Mouse (Mus musculus): ENCODE measurements at regions not wholly inside any gene's neighbourhood (a gene's known extent, or its start where the extent isn't known, plus 50 kb on each side); places are given as distances from the start of the nearest gene placed in this dataset.

- H3K4me3 ChIP-seq (ENCODE audit: insufficient read depth, poor library complexity, severe bottlenecking): no peak overlapping the region
- no peaks in the 10 kb centered on the region for H3K27me3 ChIP-seq (ENCODE audit: control insufficient read depth, insufficient read depth, insufficient read length)
- H3K79me2 ChIP-seq (ENCODE audit: control insufficient read depth, insufficient read depth): no peaks in the 10 kb centered on the region
- no peak for TF ChIP-seq CEBPB (IDR thresholded peaks at IDR 0.05; ENCODE audit: low read depth)
- TF ChIP-seq FOSL1 (IDR thresholded peaks at IDR 0.05; ENCODE audit: insufficient read depth, low read length, poor library complexity, severe bottlenecking): no peak
- TF ChIP-seq MAX (IDR thresholded peaks at IDR 0.05): no peak
- no peak for TF ChIP-seq MYOG (IDR thresholded peaks at IDR 0.05; ENCODE audit: control insufficient read depth, extremely low read depth, insufficient read length)
- no peak for TF ChIP-seq CTCF (IDR thresholded peaks at IDR 0.05; ENCODE audit: control insufficient read depth, insufficient read depth, insufficient read length)
- no peak for TF ChIP-seq USF1 (IDR thresholded peaks at IDR 0.05; ENCODE audit: low read depth)
- no peak for TF ChIP-seq MYOD1 (IDR thresholded peaks at IDR 0.05; ENCODE audit: control insufficient read depth, insufficient read length, low read depth)
- no peaks in the 10 kb centered on the region for H3K36me3 ChIP-seq (ENCODE audit: control insufficient read depth, insufficient read depth)
- no peak overlapping the region for H3ac ChIP-seq (ENCODE audit: control insufficient read depth, insufficient read length, low read depth)
- H3K79me3 ChIP-seq (ENCODE audit: low read depth): no peaks in the 10 kb centered on the region
Measured at GRCm38 (mm10) chr3:19747361-19747760, 118.9 kb upstream of the 1700064H15Rik start.

- no peaks in the 10 kb centered on the region for H3K36me3 ChIP-seq (ENCODE audit: control insufficient read depth, insufficient read depth)
- H3K79me3 ChIP-seq (ENCODE audit: low read depth): no peaks in the 10 kb centered on the region
- no peaks in the 10 kb centered on the region for H3K27me3 ChIP-seq (ENCODE audit: control insufficient read depth, insufficient read depth, insufficient read length)
- no peak overlapping the region for H3K4me3 ChIP-seq (ENCODE audit: insufficient read depth, poor library complexity, severe bottlenecking)
- no peaks in the 10 kb centered on the region for H3K79me2 ChIP-seq (ENCODE audit: control insufficient read depth, insufficient read depth)
- TF ChIP-seq FOSL1 (IDR thresholded peaks at IDR 0.05; ENCODE audit: insufficient read depth, low read length, poor library complexity, severe bottlenecking): no peak
- TF ChIP-seq USF1 (IDR thresholded peaks at IDR 0.05; ENCODE audit: low read depth): no peak
- TF ChIP-seq CEBPB (IDR thresholded peaks at IDR 0.05; ENCODE audit: low read depth): no peak
- no peak for TF ChIP-seq MYOD1 (IDR thresholded peaks at IDR 0.05; ENCODE audit: control insufficient read depth, insufficient read length, low read depth)
- no peak for TF ChIP-seq MAX (IDR thresholded peaks at IDR 0.05)
- TF ChIP-seq CTCF (IDR thresholded peaks at IDR 0.05; ENCODE audit: control insufficient read depth, insufficient read depth, insufficient read length): no peak
- TF ChIP-seq MYOG (IDR thresholded peaks at IDR 0.05; ENCODE audit: control insufficient read depth, extremely low read depth, insufficient read length): no peak
- no peak overlapping the region for H3ac ChIP-seq (ENCODE audit: control insufficient read depth, insufficient read length, low read depth)
Measured at GRCm38 (mm10) chr3:19751946-19752345, 123.5 kb upstream of the 1700064H15Rik start.

- H3K27me3 ChIP-seq (ENCODE audit: control insufficient read depth, insufficient read depth, insufficient read length): no peaks in the 10 kb centered on the region
- no peaks in the 10 kb centered on the region for H3K79me3 ChIP-seq (ENCODE audit: low read depth)
- H3K36me3 ChIP-seq (ENCODE audit: control insufficient read depth, insufficient read depth): no peaks in the 10 kb centered on the region
- no peaks in the 10 kb centered on the region for H3K79me2 ChIP-seq (ENCODE audit: control insufficient read depth, insufficient read depth)
- TF ChIP-seq USF1 (IDR thresholded peaks at IDR 0.05; ENCODE audit: low read depth) (no peak), MAX (IDR thresholded peaks at IDR 0.05) (no peak), CEBPB (IDR thresholded peaks at IDR 0.05; ENCODE audit: low read depth) (no peak), FOSL1 (IDR thresholded peaks at IDR 0.05; ENCODE audit: insufficient read depth, low read length, poor library complexity, severe bottlenecking) (no peak), CTCF (IDR thresholded peaks at IDR 0.05; ENCODE audit: control insufficient read depth, insufficient read depth, insufficient read length) (no peak), MYOG (IDR thresholded peaks at IDR 0.05; ENCODE audit: control insufficient read depth, extremely low read depth, insufficient read length) (no peak), MYOD1 (IDR thresholded peaks at IDR 0.05; ENCODE audit: control insufficient read depth, insufficient read length, low read depth) (no peak)
- no peak overlapping the region for H3K4me3 ChIP-seq (ENCODE audit: insufficient read depth, poor library complexity, severe bottlenecking)
- no peak overlapping the region for H3ac ChIP-seq (ENCODE audit: control insufficient read depth, insufficient read length, low read depth)
Measured at GRCm38 (mm10) chr3:19754011-19754410, 125.5 kb upstream of the 1700064H15Rik start.

- H3K4me3 ChIP-seq (ENCODE audit: insufficient read depth, poor library complexity, severe bottlenecking): no peak overlapping the region
Measured at GRCm38 (mm10) chr3:19754636-19755035, 126.2 kb upstream of the 1700064H15Rik start.

GRCm38 (mm10) chr3:19755136-19755535 is 126.7 kb upstream of the 1700064H15Rik start:
- H3K4me3 ChIP-seq (ENCODE audit: insufficient read depth, poor library complexity, severe bottlenecking): no peak overlapping the region
- TF ChIP-seq FOSL1 (IDR thresholded peaks at IDR 0.05; ENCODE audit: insufficient read depth, low read length, poor library complexity, severe bottlenecking) (no peak), MYOG (IDR thresholded peaks at IDR 0.05; ENCODE audit: control insufficient read depth, extremely low read depth, insufficient read length) (no peak), USF1 (IDR thresholded peaks at IDR 0.05; ENCODE audit: low read depth) (no peak), MAX (IDR thresholded peaks at IDR 0.05) (no peak), CEBPB (IDR thresholded peaks at IDR 0.05; ENCODE audit: low read depth) (no peak), MYOD1 (IDR thresholded peaks at IDR 0.05; ENCODE audit: control insufficient read depth, insufficient read length, low read depth) (no peak)
- H3K79me3 ChIP-seq (ENCODE audit: low read depth): no peaks in the 10 kb centered on the region
- H3ac ChIP-seq (ENCODE audit: control insufficient read depth, insufficient read length, low read depth): no peak overlapping the region
- H3K36me3 ChIP-seq (ENCODE audit: control insufficient read depth, insufficient read depth): no peaks in the 10 kb centered on the region
- no peaks in the 10 kb centered on the region for H3K27me3 ChIP-seq (ENCODE audit: control insufficient read depth, insufficient read depth, insufficient read length)
- no peaks in the 10 kb centered on the region for H3K79me2 ChIP-seq (ENCODE audit: control insufficient read depth, insufficient read depth)

More at GRCm38 (mm10) chr3:19754636-19755035, 126.2 kb upstream of the 1700064H15Rik start:
- Histone ChIP-seq H3K79me3 (ENCODE audit: low read depth) (no peaks in the 10 kb centered on the region), H3K27me3 (ENCODE audit: control insufficient read depth, insufficient read depth, insufficient read length) (no peaks in the 10 kb centered on the region), H3K36me3 (ENCODE audit: control insufficient read depth, insufficient read depth) (no peaks in the 10 kb centered on the region), H3K79me2 (ENCODE audit: control insufficient read depth, insufficient read depth) (no peaks in the 10 kb centered on the region), H3ac (ENCODE audit: control insufficient read depth, insufficient read length, low read depth) (no peak overlapping the region)
- TF ChIP-seq USF1 (IDR thresholded peaks at IDR 0.05; ENCODE audit: low read depth) (no peak), MYOG (IDR thresholded peaks at IDR 0.05; ENCODE audit: control insufficient read depth, extremely low read depth, insufficient read length) (no peak), FOSL1 (IDR thresholded peaks at IDR 0.05; ENCODE audit: insufficient read depth, low read length, poor library complexity, severe bottlenecking) (no peak), CEBPB (IDR thresholded peaks at IDR 0.05; ENCODE audit: low read depth) (no peak), MAX (IDR thresholded peaks at IDR 0.05) (no peak), CTCF (IDR thresholded peaks at IDR 0.05; ENCODE audit: control insufficient read depth, insufficient read depth, insufficient read length) (no peak), MYOD1 (IDR thresholded peaks at IDR 0.05; ENCODE audit: control insufficient read depth, insufficient read length, low read depth) (no peak)
